Mouse (Mus musculus) layer of hippocampus, adult 2 months (tissue): ENCODE data around the gene Rxrb. TPM values are rescaled to one million over a fixed set of nuclear protein-coding genes. Genes with fewer than 3 reads are reported as not detected.

Experiments
- DNase-seq, 2 experiments: peaks; one replicate each; pipeline ENCODE4 v3.0.0; 2022; ENCODE audit warnings: low spot score in 2 of 2
- H3K27ac ChIP-seq: fragments of 200-600 bp; 2 replicates; pipeline ENCODE4 v1.8.1; 2022
- H3K4me3 ChIP-seq: fragments of 200-600 bp; 2 replicates; pipeline ENCODE4 v1.8.1; 2022; ENCODE audit warnings: mild to moderate bottlenecking
- CTCF ChIP-seq: fragments of 200-600 bp; conservative IDR thresholded peaks from 2 replicates; pipeline ENCODE4 v1.8.1; 2022; ENCODE audit warnings: antibody characterized with exemption, mild to moderate bottlenecking, moderate library complexity
- microRNA-seq, 2 experiments: library from miRNA; unstranded; fragments of <30 nt; microRNA quantifications; one replicate each; pipeline ENCODE4 v1.2.0; 2021
- total RNA-seq, 2 experiments: library from RNA; stranded (reverse); gene quantifications; 2 replicates each; pipeline ENCODE4 v1.2.3; 2021

The Rxrb gene
- total RNA-seq, 2 experiments from 2014 or later, result 80.6 to 85.5 TPM

DNA sequence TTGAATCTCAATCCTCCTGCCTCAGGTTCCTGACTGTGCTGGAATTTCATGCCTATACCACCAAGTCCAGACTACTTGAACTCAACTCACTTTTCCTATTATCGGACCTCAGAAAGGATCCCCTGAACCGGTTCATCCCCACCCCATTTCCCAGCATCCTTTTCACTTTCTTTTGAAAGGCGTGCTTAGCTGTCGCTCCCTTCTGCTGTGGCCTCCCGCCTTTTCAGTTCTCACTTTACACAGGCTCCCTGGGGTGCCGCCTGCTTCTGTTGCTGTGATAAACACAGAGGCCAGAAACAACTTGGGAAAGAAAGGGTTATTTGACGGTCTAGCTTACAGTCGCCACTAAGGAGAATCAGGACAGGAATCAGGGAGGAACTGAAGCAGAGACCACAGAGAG is 51.5 kb downstream of the Rxrb start:
- Histone ChIP-seq H3K27ac (no peak overlapping the region), H3K4me3 (no peak overlapping the region)
- no peak for DNase-seq
- no peak for TF ChIP-seq CTCF

DNA sequence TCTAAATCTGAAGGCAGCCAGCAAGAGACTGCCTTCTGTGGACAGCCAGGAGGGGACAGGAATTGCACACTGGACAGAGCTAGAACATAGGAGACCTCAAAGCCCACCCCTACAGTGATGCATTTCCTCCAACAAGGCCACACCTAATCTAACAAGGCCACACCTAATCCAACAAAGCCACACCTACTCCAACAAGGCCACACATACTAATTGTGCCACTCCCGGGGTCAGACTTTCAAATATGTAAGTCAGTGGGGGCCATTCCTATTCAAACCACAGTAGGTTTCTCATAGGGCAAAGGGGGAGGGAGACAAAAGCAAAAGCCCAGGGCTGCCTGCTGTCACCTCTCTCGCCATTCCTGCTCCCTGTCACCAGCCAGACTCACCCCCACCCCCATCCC is 55.8 kb downstream of the Rxrb start:
- TF ChIP-seq CTCF, result no peak
- no peak overlapping the region for H3K4me3 ChIP-seq
- H3K27ac ChIP-seq, result no peak overlapping the region
- no peak for DNase-seq

Small RNAs within 50 kb of the gene (microRNA-seq; reads per million reads assigned to microRNA genes)
- gene Mir219a-1 (0 reads per million in 2 experiments), gene Mir219c (0 reads per million in 2 experiments)

Other genes starting within 250 kb of the Rxrb start
- gene Angptl4, start 250.0 kb upstream of the Rxrb start, total RNA-seq, result 1 to 10 TPM; 4.1 to 4.2 TPM
- 10 to 100 TPM; 35.2 to 40.6 TPM for gene Kank3, start 221.3 kb upstream of the Rxrb start, total RNA-seq
- 100 to 1,000 TPM; 723 to 770 TPM for gene Rps28, start 207.2 kb upstream of the Rxrb start, total RNA-seq
- 100 to 1,000 TPM; 207 to 208 TPM for gene Ndufa7, start 207.2 kb upstream of the Rxrb start, total RNA-seq
- 10 to 100 TPM; 22.6 to 25.0 TPM for gene Cd320, start 188.7 kb upstream of the Rxrb start, total RNA-seq
- gene Gm7029, start 158.0 kb upstream of the Rxrb start, total RNA-seq, result not detected
- 1 to 10 TPM; 1.8 to 3.0 TPM for gene Kifc1, start 141.2 kb upstream of the Rxrb start, total RNA-seq
- under 1 TPM; 0.61 to 0.64 TPM for gene Platr17, start 126.7 kb upstream of the Rxrb start, total RNA-seq
- 10 to 100 TPM; 26.1 to 32.9 TPM for gene Daxx, start 122.4 kb upstream of the Rxrb start, total RNA-seq
- gene Tapbp, start 115.9 kb upstream of the Rxrb start, total RNA-seq, result 10 to 100 TPM; 30.2 to 40.1 TPM
- 10 to 100 TPM; 31.4 to 31.8 TPM for gene Zbtb22, start 115.9 kb upstream of the Rxrb start, total RNA-seq
- gene Rgl2, start 102.3 kb upstream of the Rxrb start, total RNA-seq, result 10 to 100 TPM; 68.9 to 76.4 TPM
- 10 to 100 TPM; 86.5 to 97.4 TPM for gene Pfdn6, start 91.5 kb upstream of the Rxrb start, total RNA-seq
- 10 to 100 TPM; 14.5 to 18.9 TPM for gene Wdr46, start 91.2 kb upstream of the Rxrb start, total RNA-seq
- 1 to 10 TPM; 6.3 TPM for gene B3galt4, start 80.3 kb upstream of the Rxrb start, total RNA-seq
- gene Vps52, start 76.0 kb upstream of the Rxrb start, total RNA-seq, result 10 to 100 TPM; 84.3 to 92.5 TPM
- gene Rps18, start 75.8 kb upstream of the Rxrb start, total RNA-seq, result 100 to 1,000 TPM; 310 to 336 TPM
- 10 to 100 TPM; 20.7 to 22.5 TPM for gene H2-K1, start 31.5 kb upstream of the Rxrb start, total RNA-seq
- 10 to 100 TPM; 39.6 to 45.2 TPM for gene Ring1, start 7.1 kb upstream of the Rxrb start, total RNA-seq
- gene H2-Ke6, start 3.8 kb upstream of the Rxrb start, total RNA-seq, result 10 to 100 TPM; 55.6 to 59.5 TPM
- 10 to 100 TPM; 97.7 to 98.9 TPM for gene Slc39a7, start 130 bp upstream of the Rxrb start, total RNA-seq
- gene Col11a2, start 7.6 kb downstream of the Rxrb start, total RNA-seq, result 10 to 100 TPM; 18.9 to 23.1 TPM
- under 1 TPM in 1 of 2 experiments, not detected in 1; 0.44 TPM for gene H2-Oa, start 60.5 kb downstream of the Rxrb start, total RNA-seq
- gene H2-DMa, start 87.7 kb downstream of the Rxrb start, total RNA-seq, result 10 to 100 TPM; 26.2 to 33.1 TPM
- gene Brd2, start 90.8 kb downstream of the Rxrb start, total RNA-seq, result 100 to 1,000 TPM; 196 to 200 TPM
- under 1 TPM; 0.77 to 0.96 TPM for gene H2-DMb2, start 111.5 kb downstream of the Rxrb start, total RNA-seq
- gene H2-DMb1, start 121.3 kb downstream of the Rxrb start, total RNA-seq, result 1 to 10 TPM; 1.8 to 2.5 TPM
- gene Tap1, start 155.7 kb downstream of the Rxrb start, total RNA-seq, result 1 to 10 TPM; 3.3 to 3.4 TPM
- gene Psmb9, start 156.0 kb downstream of the Rxrb start, total RNA-seq, result 1 to 10 TPM; 2.1 to 3.6 TPM
- gene Psmb8, start 165.9 kb downstream of the Rxrb start, total RNA-seq, result 1 to 10 TPM; 2.7 TPM
- 1 to 10 TPM; 7.8 to 9.3 TPM for gene Tap2, start 171.7 kb downstream of the Rxrb start, total RNA-seq
- under 1 TPM in 1 of 2 experiments, not detected in 1; 0.17 TPM for gene H2-Ob, start 207.1 kb downstream of the Rxrb start, total RNA-seq
- gene H2-Ab1, start 225.9 kb downstream of the Rxrb start, total RNA-seq, result 1 to 10 TPM; 1.7 to 1.8 TPM